Mouse (Mus musculus): ENCODE measurements around the gene Zfp867.

DNA sequence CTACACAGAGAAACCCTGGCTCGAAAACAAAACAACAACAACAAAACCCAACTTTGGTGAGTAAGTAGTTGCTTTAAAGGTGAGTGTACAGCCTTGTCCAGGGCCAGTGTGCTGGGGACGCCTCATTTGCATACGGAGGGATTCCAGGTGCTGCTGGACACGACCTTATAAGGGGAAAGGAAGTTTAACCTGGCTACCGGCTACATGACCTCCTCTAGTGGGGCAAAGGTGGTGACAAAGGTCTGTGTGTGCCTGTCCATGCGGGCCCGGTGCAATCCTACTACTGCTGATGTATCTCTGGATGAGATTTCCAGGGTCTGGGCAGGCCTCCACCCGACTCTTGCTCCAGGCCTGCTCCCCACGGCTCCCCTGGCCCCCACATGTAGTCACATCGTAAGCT lies 40.5 kb upstream of the Zfp867 start:
- TF ChIP-seq CTCF (IDR thresholded peaks at IDR 0.05; ENCODE audit: low read depth) (no peak), EP300 (IDR thresholded peaks at IDR 0.05; ENCODE audit: low read depth) (no peak)

Data from liver, postnatal 0 days (tissue).